Mouse (Mus musculus): ENCODE data around the gene Sart3.

Sart3 gene

GRCm38 (mm10) chr5:113722224-113723013 lies 49.9 kb downstream of the Sart3 start:
- no peak for DNase-seq

GRCm38 (mm10) chr5:113719221-113719661 lies 53.1 kb downstream of the Sart3 start:
- DNase-seq: no peak

- no peak for DNase-seq
These were observed 55.5 kb downstream of the Sart3 start for GRCm38 (mm10) chr5:113716581-113717388.

GRCm38 (mm10) chr5:113712861-113713260 lies 59.4 kb downstream of the Sart3 start:
- DNase-seq: no peak

GRCm38 (mm10) chr5:113703803-113704585 lies 68.3 kb downstream of the Sart3 start:
- no peak for DNase-seq

- no peak for DNase-seq
These were observed 71.8 kb downstream of the Sart3 start for GRCm38 (mm10) chr5:113700388-113701023.

- no peak for DNase-seq
These were observed 77.9 kb downstream of the Sart3 start for GRCm38 (mm10) chr5:113694415-113694814.

GRCm38 (mm10) chr5:113694000-113694399 lies 78.3 kb downstream of the Sart3 start:
- no peak for DNase-seq

- no peak for DNase-seq
These were observed 79.0 kb downstream of the Sart3 start for GRCm38 (mm10) chr5:113693196-113693755.
